Mouse (Mus musculus): ENCODE data around the gene Olfr92.

DNA sequence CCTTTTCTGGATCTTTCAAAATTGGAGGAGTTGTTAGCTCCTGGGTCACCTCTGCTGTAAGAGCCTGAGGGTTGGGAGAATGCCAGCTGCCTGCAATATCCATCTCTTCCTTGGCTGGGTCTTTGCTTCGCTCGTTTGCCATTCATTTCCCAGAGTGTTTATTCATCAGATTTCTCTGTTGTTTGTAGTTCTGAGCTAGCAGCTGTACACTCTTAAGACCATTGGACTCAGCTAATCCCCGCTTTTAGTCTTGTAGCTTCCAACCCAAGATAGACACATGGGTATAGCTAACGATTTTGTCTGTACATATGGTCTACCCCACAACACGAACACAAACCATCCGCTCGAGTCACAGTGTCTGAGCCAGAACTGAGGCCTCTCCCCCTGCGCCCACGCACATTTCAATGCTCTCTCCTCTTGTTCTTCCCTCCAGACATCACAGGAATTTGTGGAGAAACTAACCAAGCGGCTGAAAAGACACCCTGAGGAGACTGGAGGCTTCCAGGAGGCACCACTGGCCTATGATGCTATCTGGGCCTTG lies 57.7 kb downstream of the Olfr92 start:
- no peak for TF ChIP-seq GATA1 (IDR thresholded peaks at IDR 0.05; ENCODE audit: borderline replicate concordance, low read length)
- no peak for TF ChIP-seq CTCF (IDR thresholded peaks at IDR 0.05; ENCODE audit: low read depth, low read length)
- no peak for TF ChIP-seq POLR2AphosphoS5 (IDR thresholded peaks at IDR 0.05; ENCODE audit: insufficient replicate concordance, low read depth, low read length)
- TF ChIP-seq TAL1 (conservative IDR thresholded peaks at IDR 0.05; ENCODE audit: low read depth, low read length): no peak
- no peak for TF ChIP-seq GATA2 (IDR thresholded peaks at IDR 0.05; ENCODE audit: borderline replicate concordance, low read depth, low read length)
